Comparison of ENCODE assay signal across 14 mouse cellular contexts in genomic region chr4:134800693-134801092, GRCm38 (mm10).
"Had no signal": no experiment of that assay in that cellular context is flagged by ENCODE, and none has a peak within 500 bp of the region (broad histone marks: within the 10 kb centered on the region; RNA-seq: fewer than 3 reads in every experiment).

No protein-coding gene starts in this region.

- ATAC-seq: intestine, embryonic 15.5 days; lung, postnatal 0 days had no signal

- H3K4me2 ChIP-seq: intestine, embryonic 15.5 days; liver, embryonic 11.5 days; liver, embryonic 15.5 days; stomach, embryonic 15.5 days had no signal

- H3K9me3 ChIP-seq: intestine, embryonic 15.5 days; liver, embryonic 15.5 days; stomach, embryonic 15.5 days had no signal

- H3K27ac ChIP-seq: intestine, embryonic 15.5 days; left cerebral cortex, adult 2 months; liver, embryonic 15.5 days; stomach, embryonic 15.5 days had no signal

- H3K4me3 ChIP-seq: intestine, embryonic 15.5 days; left cerebral cortex, adult 2 months; liver, embryonic 15.5 days; stomach, embryonic 15.5 days had no signal

- H3K4me1 ChIP-seq: intestine, embryonic 15.5 days had no signal

- DNase-seq: kidney, adult 18-20 months; kidney, postnatal 14 days; lung, adult 2 months; lung, postnatal 36 days; midbrain, embryonic 14.5 days; right cerebral cortex, postnatal 14 days; thymus, adult 2 months; thymus, postnatal 36 days had no signal

- H3K9ac ChIP-seq: intestine, embryonic 15.5 days; liver, embryonic 15.5 days; stomach, embryonic 15.5 days had no signal

- H3K27me3 ChIP-seq: intestine, embryonic 15.5 days; liver, embryonic 15.5 days; stomach, embryonic 15.5 days had no signal
